Mouse (Mus musculus): ENCODE measurements at regions not wholly inside any gene's neighbourhood (a gene's known extent, or its start where the extent isn't known, plus 50 kb on each side); places are given as distances from the start of the nearest gene placed in this dataset.

GRCm38 (mm10) chr14:100610017-100610760, 325.7 kb upstream of the Klf12 start:
- DNase-seq, result peak; percentile 42 to 66

DNA sequence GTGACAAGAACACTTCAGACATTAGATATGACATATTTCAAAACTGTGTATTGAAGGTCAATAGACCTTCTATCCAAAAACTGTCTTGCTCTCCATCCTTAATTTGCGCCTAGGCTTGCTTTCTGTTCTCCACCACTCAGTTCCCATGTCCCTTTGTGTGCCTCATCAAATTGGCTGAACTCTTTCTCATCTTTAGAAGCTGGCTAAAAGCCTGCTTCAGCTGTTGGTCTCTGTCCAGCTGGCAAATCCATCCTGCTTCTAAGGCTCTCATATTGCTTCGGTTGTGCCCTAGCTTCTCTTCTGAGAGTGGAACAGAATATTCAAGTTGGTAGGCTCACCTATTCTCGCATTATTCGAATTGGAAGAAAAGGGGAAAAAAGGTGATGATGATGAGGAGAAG, 322.6 kb upstream of the Klf12 start:
- DNase-seq, result peak; percentile 89 to 91

GRCm38 (mm10) chr14:100600886-100601451, 316.5 kb upstream of the Klf12 start:
- DNase-seq, result peak; percentile 26 to 35

- DNase-seq, result no peak
These were observed 285.5 kb upstream of the Klf12 start for GRCm38 (mm10) chr14:100570026-100570425.

GRCm38 (mm10) chr14:100561884-100562283, 277.4 kb upstream of the Klf12 start:
- no peak for DNase-seq

DNA sequence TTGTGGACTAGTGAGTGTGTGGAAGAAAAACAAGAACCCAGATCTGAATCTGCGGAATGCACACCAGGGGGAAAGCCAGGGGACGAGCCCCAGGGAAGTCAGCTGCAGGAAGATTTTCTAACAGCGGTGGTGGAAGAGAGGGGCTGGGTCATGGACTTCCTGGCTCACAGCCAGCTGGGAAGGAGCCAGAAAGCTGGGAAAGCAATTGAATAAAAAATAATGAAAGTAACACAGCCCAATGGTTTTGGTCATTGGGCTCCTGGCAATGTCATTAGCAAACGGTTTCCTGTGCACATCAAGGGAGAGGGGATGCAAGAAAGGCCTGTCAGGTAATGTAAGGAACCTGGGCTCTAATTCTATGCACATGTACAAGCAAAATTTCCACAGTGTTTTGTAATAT, 273.9 kb upstream of the Klf12 start:
- DNase-seq, result peak; percentile 82 to 85

DNA sequence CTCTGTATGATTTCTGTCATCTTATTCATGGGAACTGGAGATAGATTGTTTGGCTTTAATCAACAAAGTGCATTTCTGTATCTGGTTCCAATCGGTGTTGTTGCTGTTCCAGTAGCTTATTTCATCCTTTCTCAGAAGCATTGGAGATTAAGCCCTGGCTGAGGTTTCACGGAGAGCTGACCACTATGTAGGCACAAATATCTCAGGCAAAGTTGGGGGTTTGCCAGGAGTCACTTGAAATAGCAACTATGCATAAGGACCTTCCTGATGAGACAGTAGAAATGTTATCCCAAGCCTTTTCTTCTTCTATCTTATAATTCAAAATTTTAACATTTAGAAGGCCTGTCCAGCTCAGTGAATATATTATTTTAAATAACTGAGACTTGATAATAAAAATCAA, 268.0 kb upstream of the Klf12 start:
- peak; percentile 44 to 49 for DNase-seq

DNA sequence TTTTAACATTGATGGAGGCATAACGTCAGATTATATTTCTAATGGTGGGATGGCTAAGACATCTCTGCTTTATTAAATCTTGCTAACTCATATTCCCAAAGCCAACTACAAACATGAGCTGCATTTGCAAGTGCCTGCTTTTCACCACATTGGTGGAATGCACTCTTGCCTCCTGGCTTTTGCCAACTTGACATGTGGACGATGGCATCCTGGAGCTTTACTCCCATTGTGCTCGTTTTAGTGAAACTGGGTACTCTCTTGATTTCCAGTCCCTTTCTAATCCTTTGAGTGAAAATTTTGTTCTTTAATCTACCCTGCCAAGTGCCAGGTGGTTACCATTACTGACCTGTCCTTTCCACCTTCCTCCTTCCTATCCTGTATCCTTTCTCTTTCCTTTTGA, 265.8 kb upstream of the Klf12 start:
- DNase-seq, result peak; percentile 36 to 66

DNA sequence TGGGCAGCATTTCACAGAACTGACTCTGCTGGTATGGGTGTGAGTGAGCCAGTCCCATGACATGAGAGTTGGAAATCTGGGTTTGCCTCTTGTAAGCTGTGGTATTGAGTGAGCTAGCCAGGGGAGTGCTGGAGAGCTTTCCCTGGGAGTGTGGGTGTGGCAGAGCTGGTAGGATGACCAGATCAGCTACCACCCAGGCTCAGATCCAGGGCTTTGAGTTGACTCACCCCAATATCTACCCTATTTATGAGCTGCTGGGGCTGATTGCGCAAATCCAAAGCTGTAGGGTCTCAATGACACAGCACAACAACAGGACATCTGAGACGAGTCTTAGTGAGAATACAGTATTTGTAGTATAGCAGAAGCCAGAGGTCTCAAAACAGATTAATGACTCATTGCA, 245.7 kb upstream of the Klf12 start:
- DNase-seq, result no peak

DNA sequence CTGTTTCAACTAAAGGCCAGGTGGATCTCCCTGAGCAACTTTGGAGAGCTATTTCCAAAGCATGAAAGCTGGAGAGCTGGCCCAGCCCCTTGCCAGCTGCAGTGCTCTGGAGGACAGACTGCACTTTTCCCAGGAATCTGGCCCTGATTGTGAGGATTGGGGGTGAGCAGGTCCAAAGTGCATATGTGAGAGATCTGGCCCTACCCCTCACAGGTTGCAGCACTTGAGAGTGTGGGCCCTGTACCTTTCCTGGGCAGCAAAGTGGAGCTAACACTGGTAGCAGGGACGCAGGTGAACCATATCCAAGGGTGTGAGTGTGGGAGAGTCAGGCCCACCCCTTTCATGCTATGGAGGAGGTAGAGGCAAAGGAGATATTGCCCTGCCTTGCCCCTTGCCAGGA, 245.3 kb upstream of the Klf12 start:
- DNase-seq, result no peak

- no peak for DNase-seq
These were observed 224.9 kb upstream of the Klf12 start for GRCm38 (mm10) chr14:100509396-100509795.

DNA sequence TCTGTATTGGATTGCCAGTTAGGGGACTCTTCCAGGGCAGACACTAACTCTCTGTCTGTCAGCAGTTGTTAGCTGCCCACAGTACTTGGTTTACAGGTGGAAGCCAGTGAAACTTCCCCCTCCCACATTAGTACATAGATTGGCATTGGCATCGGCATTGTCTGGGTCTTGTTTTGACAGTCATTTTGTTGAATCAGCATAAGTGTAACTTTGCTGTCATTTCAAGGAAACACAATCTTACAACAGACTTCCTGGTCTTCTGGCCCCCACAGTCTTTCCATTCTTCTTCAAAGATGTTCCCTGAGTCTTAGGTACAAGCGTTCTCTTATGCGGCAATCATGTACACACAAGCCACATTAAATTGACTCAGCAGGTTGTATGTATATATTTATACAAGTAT, 223.6 kb upstream of the Klf12 start:
- DNase-seq, result no peak

DNA sequence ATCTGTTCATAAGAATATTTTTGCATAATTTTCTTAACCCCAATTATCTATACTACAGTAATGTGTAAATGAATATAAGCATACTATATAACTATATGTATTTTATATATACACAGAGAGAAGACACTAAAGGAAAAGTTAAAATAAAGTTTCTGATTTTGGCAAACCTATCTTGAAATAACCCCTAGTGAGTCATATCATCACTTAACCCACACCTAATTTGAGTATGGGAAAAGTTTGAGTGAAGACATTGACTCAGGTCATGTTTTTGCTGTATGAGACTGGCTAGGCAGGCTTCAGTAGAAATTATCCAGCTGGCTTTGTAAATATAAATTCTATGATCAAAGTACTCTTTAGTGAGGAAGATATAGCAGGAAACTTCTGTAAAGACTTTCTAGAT, 223.1 kb upstream of the Klf12 start:
- DNase-seq, result no peak

DNA sequence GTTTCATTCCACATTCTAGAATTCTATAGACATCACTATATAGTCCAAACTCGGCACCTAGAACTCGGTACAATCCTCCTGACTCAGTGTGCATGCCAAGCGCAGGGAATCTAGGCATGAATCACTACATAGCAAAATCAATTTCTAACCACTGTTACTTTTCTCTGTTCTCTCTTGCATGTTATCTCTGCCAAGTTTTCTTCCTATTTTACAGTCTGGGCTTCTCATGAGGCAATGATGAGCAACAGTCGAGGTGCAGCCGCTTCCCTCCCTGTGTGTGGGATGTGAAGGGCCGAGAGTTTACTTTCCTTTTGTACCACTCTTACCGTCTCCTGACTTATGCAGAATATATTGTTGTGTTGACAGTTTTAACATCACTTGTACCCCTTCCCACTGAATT, 204.4 kb upstream of the Klf12 start:
- DNase-seq, result no peak

DNA sequence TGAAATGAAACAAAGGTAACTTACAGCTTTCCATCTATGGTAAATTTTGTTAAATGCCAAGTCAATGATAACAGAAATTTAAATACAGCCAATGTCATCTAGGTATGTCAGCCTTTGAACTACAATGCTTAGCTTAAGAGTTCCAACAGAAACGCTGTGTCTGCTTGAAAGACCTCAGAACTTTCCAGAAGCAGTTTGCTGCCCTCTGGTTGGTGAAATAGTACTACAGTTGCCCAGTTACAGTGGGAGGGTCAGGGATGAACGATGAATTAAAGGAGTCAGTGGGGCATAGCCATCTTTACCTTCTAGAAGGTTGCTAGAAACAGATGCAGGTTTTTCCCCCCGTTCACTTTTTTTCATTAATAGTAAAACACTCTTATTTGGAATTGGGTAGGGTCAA, 201.0 kb upstream of the Klf12 start:
- peak; percentile 54 to 61 for DNase-seq

GRCm38 (mm10) chr14:100484101-100484500, 199.6 kb upstream of the Klf12 start:
- DNase-seq, result no peak

- peak; percentile 41 to 44 for DNase-seq
These were observed 193.3 kb upstream of the Klf12 start for GRCm38 (mm10) chr14:100477595-100478380.

DNA sequence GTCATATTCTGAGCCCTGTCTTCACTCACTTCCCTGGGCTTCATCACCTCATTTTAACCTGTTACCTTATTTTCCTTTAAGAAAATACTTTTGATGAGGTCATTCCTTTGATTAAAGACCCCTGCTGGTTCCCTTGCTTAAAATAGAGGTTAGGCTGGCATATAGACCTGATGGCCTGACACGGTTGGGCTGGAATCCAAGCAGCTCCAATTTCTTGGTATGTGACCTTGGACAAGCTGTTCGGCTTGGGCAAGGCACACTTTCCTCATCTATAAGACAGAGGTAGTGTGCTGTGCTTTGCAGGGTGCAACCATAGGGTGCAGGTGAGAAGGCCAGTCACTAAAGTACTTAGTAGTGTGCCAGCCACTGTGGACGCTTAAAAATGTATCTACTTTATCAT, 183.8 kb upstream of the Klf12 start:
- peak; percentile 53 to 56 for DNase-seq

GRCm38 (mm10) chr14:100462321-100462720, 177.8 kb upstream of the Klf12 start:
- DNase-seq, result no peak

GRCm38 (mm10) chr14:100461141-100462043, 176.9 kb upstream of the Klf12 start:
- peak; percentile 83 to 85 for DNase-seq

DNA sequence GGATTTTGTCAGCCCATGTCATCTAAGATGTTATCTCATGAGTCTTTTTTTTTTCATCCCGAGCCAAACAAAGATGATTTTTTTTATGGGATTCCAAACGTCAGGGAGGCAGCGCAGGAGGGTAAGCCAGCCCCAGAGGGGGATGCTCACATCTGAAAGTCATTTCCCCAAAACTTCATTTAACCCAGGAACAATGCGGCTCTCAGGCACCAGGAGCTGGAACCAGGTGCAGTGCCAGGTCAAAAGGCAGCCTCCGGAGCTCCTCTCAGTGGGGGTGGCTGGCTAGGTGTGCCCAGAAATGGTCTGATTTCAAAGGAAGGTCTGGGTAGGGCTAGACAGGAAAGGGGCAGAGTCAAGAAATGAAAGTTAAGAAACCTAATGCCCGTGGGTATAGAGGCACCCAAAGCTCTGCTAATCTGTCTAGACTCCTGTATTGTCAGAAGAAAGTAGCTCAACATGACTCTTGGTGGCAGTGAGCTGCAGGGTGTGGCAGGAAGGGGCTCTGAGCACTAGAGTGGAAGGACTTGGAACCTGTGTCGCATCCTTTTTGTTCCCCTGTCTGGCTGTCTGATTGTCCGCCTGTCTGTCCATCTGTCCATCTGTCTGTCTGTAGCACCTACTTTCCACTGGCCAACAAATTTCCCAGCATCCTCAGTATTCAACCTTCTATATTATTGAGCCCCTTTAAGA, 175.3 kb upstream of the Klf12 start:
- DNase-seq, result peak; percentile 41 to 43
